Mouse (Mus musculus): ENCODE data around the gene Ebf1. TPM values are rescaled to one million over a fixed set of nuclear protein-coding genes. Genes with fewer than 3 reads are reported as not detected.

The Ebf1 gene
- polyA plus RNA-seq, 1 experiment: not detected

GRCm38 (mm10) chr11:45002681-45003286, 385.7 kb downstream of the Ebf1 start:
- Histone ChIP-seq H3K27me3 (ENCODE audit: control insufficient read depth) (no peaks in the 10 kb centered on the region), H3K9me3 (ENCODE audit: control insufficient read depth, low read length) (no peaks in the 10 kb centered on the region)
- TF ChIP-seq TAL1 (IDR thresholded peaks at IDR 0.05; ENCODE audit: low read length) (no peak), GATA1 (IDR thresholded peaks at IDR 0.05; ENCODE audit: low read length) (no peak)

GRCm38 (mm10) chr11:45003716-45004437, 386.8 kb downstream of the Ebf1 start:
- Histone ChIP-seq H3K4me3 (replicated peaks) (no peak overlapping the region), H3K36me3 (ENCODE audit: control insufficient read depth) (no peaks in the 10 kb centered on the region), H3K9me3 (ENCODE audit: control insufficient read depth, low read length) (no peaks in the 10 kb centered on the region), H3K27me3 (ENCODE audit: control insufficient read depth) (no peaks in the 10 kb centered on the region), H3K4me1 (ENCODE audit: control insufficient read depth) (no peaks in the 10 kb centered on the region)
- TF ChIP-seq GATA1 (IDR thresholded peaks at IDR 0.05; ENCODE audit: low read length): no peak
- no peak for TF ChIP-seq TAL1 (IDR thresholded peaks at IDR 0.05; ENCODE audit: low read length)

More at GRCm38 (mm10) chr11:45002681-45003286, 385.7 kb downstream of the Ebf1 start:
- Histone ChIP-seq H3K4me1 (ENCODE audit: control insufficient read depth) (no peaks in the 10 kb centered on the region), H3K4me3 (replicated peaks) (no peak overlapping the region), H3K36me3 (ENCODE audit: control insufficient read depth) (no peaks in the 10 kb centered on the region)

GRCm38 (mm10) chr11:45007311-45007710, 390.2 kb downstream of the Ebf1 start:
- Histone ChIP-seq H3K4me1 (ENCODE audit: control insufficient read depth) (no peaks in the 10 kb centered on the region), H3K9me3 (ENCODE audit: control insufficient read depth, low read length) (no peaks in the 10 kb centered on the region), H3K4me3 (replicated peaks) (no peak overlapping the region), H3K27me3 (ENCODE audit: control insufficient read depth) (no peaks in the 10 kb centered on the region), H3K36me3 (ENCODE audit: control insufficient read depth) (no peaks in the 10 kb centered on the region)
- TF ChIP-seq GATA1 (IDR thresholded peaks at IDR 0.05; ENCODE audit: low read length) (no peak), TAL1 (IDR thresholded peaks at IDR 0.05; ENCODE audit: low read length) (no peak)

- no peak for TF ChIP-seq TAL1 (IDR thresholded peaks at IDR 0.05; ENCODE audit: low read length)
- no peak for TF ChIP-seq GATA1 (IDR thresholded peaks at IDR 0.05; ENCODE audit: low read length)
- Histone ChIP-seq H3K4me1 (ENCODE audit: control insufficient read depth) (no peaks in the 10 kb centered on the region), H3K36me3 (ENCODE audit: control insufficient read depth) (no peaks in the 10 kb centered on the region), H3K9me3 (ENCODE audit: control insufficient read depth, low read length) (no peaks in the 10 kb centered on the region), H3K27me3 (ENCODE audit: control insufficient read depth) (no peaks in the 10 kb centered on the region), H3K4me3 (replicated peaks) (no peak overlapping the region)
Measured at GRCm38 (mm10) chr11:45008078-45008477, 391.0 kb downstream of the Ebf1 start.

- TF ChIP-seq GATA1 (IDR thresholded peaks at IDR 0.05; ENCODE audit: low read length) (no peak), TAL1 (IDR thresholded peaks at IDR 0.05; ENCODE audit: low read length) (no peak)
- no peaks in the 10 kb centered on the region; the same call in 1 of the 2 replicates for H3K9me3 ChIP-seq (ENCODE audit: control insufficient read depth, low read length)
Measured at GRCm38 (mm10) chr11:45008760-45009159, 391.6 kb downstream of the Ebf1 start.

GRCm38 (mm10) chr11:45012081-45012480, 395.0 kb downstream of the Ebf1 start:
- no peaks in the 10 kb centered on the region; the same call in 1 of the 2 replicates for H3K9me3 ChIP-seq (ENCODE audit: control insufficient read depth, low read length)
- H3K4me3 ChIP-seq (replicated peaks): no peak overlapping the region
- H3K36me3 ChIP-seq (ENCODE audit: control insufficient read depth): no peaks in the 10 kb centered on the region
- H3K27me3 ChIP-seq (ENCODE audit: control insufficient read depth): no peaks in the 10 kb centered on the region
- no peaks in the 10 kb centered on the region for H3K4me1 ChIP-seq (ENCODE audit: control insufficient read depth)
- TF ChIP-seq GATA1 (IDR thresholded peaks at IDR 0.05; ENCODE audit: low read length): no peak
- TF ChIP-seq TAL1 (IDR thresholded peaks at IDR 0.05; ENCODE audit: low read length): no peak

More at GRCm38 (mm10) chr11:45008760-45009159, 391.6 kb downstream of the Ebf1 start:
- H3K4me3 ChIP-seq (replicated peaks): no peak overlapping the region
- H3K36me3 ChIP-seq (ENCODE audit: control insufficient read depth): no peaks in the 10 kb centered on the region
- H3K4me1 ChIP-seq (ENCODE audit: control insufficient read depth): no peaks in the 10 kb centered on the region
- no peaks in the 10 kb centered on the region for H3K27me3 ChIP-seq (ENCODE audit: control insufficient read depth)

GRCm38 (mm10) chr11:45017493-45017892, 400.4 kb downstream of the Ebf1 start:
- no peaks in the 10 kb centered on the region for H3K27me3 ChIP-seq (ENCODE audit: control insufficient read depth)
- H3K9me3 ChIP-seq (ENCODE audit: control insufficient read depth, low read length): no peaks in the 10 kb centered on the region; the same call in 1 of the 2 replicates
- H3K36me3 ChIP-seq (ENCODE audit: control insufficient read depth): no peaks in the 10 kb centered on the region
- H3K4me3 ChIP-seq (replicated peaks): no peak overlapping the region
- TF ChIP-seq TAL1 (IDR thresholded peaks at IDR 0.05; ENCODE audit: low read length) (no peak), GATA1 (IDR thresholded peaks at IDR 0.05; ENCODE audit: low read length) (no peak)
- H3K4me1 ChIP-seq (ENCODE audit: control insufficient read depth): no peaks in the 10 kb centered on the region

- TF ChIP-seq TAL1 (IDR thresholded peaks at IDR 0.05; ENCODE audit: low read length) (no peak), GATA1 (IDR thresholded peaks at IDR 0.05; ENCODE audit: low read length) (no peak)
- Histone ChIP-seq H3K9me3 (ENCODE audit: control insufficient read depth, low read length) (no peaks in the 10 kb centered on the region), H3K4me3 (replicated peaks) (no peak overlapping the region), H3K27me3 (ENCODE audit: control insufficient read depth) (no peaks in the 10 kb centered on the region), H3K4me1 (ENCODE audit: control insufficient read depth) (no peaks in the 10 kb centered on the region), H3K36me3 (ENCODE audit: control insufficient read depth) (no peaks in the 10 kb centered on the region)
Measured at GRCm38 (mm10) chr11:45026012-45026411, 408.9 kb downstream of the Ebf1 start.

- H3K4me1 ChIP-seq (ENCODE audit: control insufficient read depth): no peaks in the 10 kb centered on the region
- no peak for TF ChIP-seq TAL1 (IDR thresholded peaks at IDR 0.05; ENCODE audit: low read length)
- TF ChIP-seq GATA1 (IDR thresholded peaks at IDR 0.05; ENCODE audit: low read length): no peak
- H3K27me3 ChIP-seq (ENCODE audit: control insufficient read depth): no peaks in the 10 kb centered on the region
- no peaks in the 10 kb centered on the region for H3K36me3 ChIP-seq (ENCODE audit: control insufficient read depth)
- H3K4me3 ChIP-seq (replicated peaks): no peak overlapping the region
- H3K9me3 ChIP-seq (ENCODE audit: control insufficient read depth, low read length): no peaks in the 10 kb centered on the region
Measured at GRCm38 (mm10) chr11:45026674-45027073, 409.6 kb downstream of the Ebf1 start.

Measured in erythroblast, embryonic 14.5 days (primary cell).